Mouse (Mus musculus) hindbrain, postnatal 0 days (tissue): ENCODE results near the gene Rpusd2. TPM values are rescaled to one million over a fixed set of nuclear protein-coding genes. Genes with fewer than 3 reads are reported as not detected.

ENCODE experiments used
- ATAC-seq: fragments of 200-750 bp; cut with Nextera tagmentation; 2 replicates; pipeline ENCODE4 v1.8.0; 2017; ENCODE audit warnings: mild to moderate bottlenecking, moderate TSS enrichment, moderate library complexity
- DNase-seq: peaks from one replicate; pipeline ENCODE4 v3.0.0-alpha.2; 2015; ENCODE audit warnings: low spot score
- H3K27ac ChIP-seq: fragments of 300-500 bp; sonication (generic); 2 replicates; pipeline ENCODE4 v1.5.1; 2014; ENCODE audit warnings: mild to moderate bottlenecking
- H3K27me3 ChIP-seq: fragments of 300-500 bp; sonication (generic); 2 replicates; pipeline ENCODE4 v1.6.1; 2014; ENCODE audit warnings: low read length, mixed read lengths; ENCODE audit not compliant: insufficient read depth
- H3K36me3 ChIP-seq: fragments of 300-500 bp; sonication (generic); 2 replicates; pipeline ENCODE4 v1.6.1; 2014; ENCODE audit warnings: low read length, mixed read lengths; ENCODE audit not compliant: insufficient read depth
- H3K4me1 ChIP-seq: fragments of 300-500 bp; sonication (generic); 2 replicates; pipeline ENCODE4 v1.6.1; 2014; ENCODE audit warnings: antibody characterized with exemption, low read length, mixed read lengths; ENCODE audit not compliant: insufficient read depth
- H3K4me2 ChIP-seq: fragments of 300-500 bp; sonication (generic); 2 replicates; pipeline ENCODE4 v1.6.1; 2014; ENCODE audit warnings: low read depth, mild to moderate bottlenecking, low read length, moderate library complexity, mixed read lengths
- H3K4me3 ChIP-seq: fragments of 300-500 bp; sonication (generic); 2 replicates; pipeline ENCODE4 v1.5.1; 2014; ENCODE audit warnings: low read length
- H3K9ac ChIP-seq: fragments of 300-500 bp; sonication (generic); replicated peaks from 2 replicates; pipeline ENCODE4 v1.6.1; 2014; ENCODE audit warnings: mild to moderate bottlenecking, low read length, moderate library complexity, mixed read lengths
- H3K9me3 ChIP-seq: fragments of 300-500 bp; sonication (generic); 2 replicates; pipeline ENCODE4 v1.6.1; 2016; ENCODE audit warnings: low read length, mixed read lengths
- CTCF ChIP-seq: IDR thresholded peaks from 2 replicates; pipeline ENCODE4 v1.5.1; 2016; ENCODE audit warnings: antibody characterized with exemption, control low read depth, low read depth
- WGBS: fragments of 180-500 bp; shearing (Covaris S2); extraction: QIAGEN DNeasy Blood & Tissue Kit; methylation state at CpG from one replicate; pipeline ENCODE4 v1.1.7; 2014; 5-methylcytosine and 5-hydroxymethylcytosine counted together
- polyA plus RNA-seq: library from polyadenylated mRNA; unstranded; fragments of >200 nt; fragmentation: Nextera tagmentation; extraction: Ambion mirVana; gene quantifications from 2 replicates; pipeline ENCODE4 v1.2.1, GENCODE M21; 2015
- total RNA-seq: library from RNA; depleted of rRNA; stranded (reverse); fragments of >200 nt; gene quantifications from 2 replicates; pipeline ENCODE4 v1.2.3, GENCODE M21; 2014; rRNA removed

Rpusd2 gene
- total and polyA plus RNA-seq, 2 experiments from 2014 or later: 3.3 to 10.4 TPM

DNA sequence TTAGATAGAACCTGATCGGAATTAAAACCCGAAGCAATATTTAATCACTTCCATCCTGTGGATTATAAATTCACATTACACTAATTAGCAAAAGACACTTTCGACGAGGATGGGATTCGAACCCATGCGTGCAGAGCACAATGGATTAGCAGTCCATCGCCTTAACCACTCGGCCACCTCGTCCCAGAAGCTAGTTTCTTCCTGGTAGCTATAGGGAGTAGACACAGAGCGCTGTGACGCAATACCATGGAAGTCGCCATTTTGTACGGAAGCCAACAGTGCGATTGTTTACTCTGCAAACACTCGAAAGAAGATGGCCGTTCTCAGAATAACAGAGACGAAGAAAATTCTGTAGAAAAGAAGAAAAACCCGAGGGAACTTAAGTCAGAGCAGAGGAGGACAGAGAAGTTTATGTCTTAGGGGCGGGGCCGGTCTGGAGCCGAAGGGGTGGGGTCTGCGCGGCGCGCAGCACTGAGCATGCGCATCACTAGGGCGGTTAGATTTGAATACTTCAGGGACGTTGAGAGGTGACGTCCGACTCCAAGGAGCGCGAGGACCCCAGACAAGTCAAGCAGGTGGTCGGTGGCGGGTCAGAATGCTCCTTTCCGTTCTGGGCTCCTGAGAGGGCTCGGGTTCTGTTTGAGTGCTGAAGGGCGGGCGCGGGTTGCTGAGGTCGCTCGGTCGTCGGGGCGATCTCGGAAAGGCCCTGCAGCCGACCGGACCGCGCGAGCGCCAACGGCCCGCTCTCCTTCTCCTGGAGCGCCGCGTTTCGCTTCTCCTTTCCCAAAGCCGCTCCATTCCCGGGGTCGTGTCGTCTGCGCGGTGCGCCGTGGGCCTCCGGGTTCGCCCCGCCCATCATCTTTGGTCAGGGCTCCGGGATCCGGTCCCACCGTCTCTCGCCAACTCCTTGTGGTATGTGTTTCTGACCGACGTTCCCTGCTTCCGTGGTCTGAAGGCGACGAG is 12.3 kb downstream of the Rpusd2 start, which contains the start of gene Knl1:
TSS of gene Knl1 (plus strand) at position 471 of the 963 bp plus-strand sequence.
- no peak for TF ChIP-seq CTCF
- H3K9ac ChIP-seq: peak within 1 kb of the TSS; percentile 61
- DNase-seq (peak; percentile 97), ATAC-seq (peak; percentile 98)
- H3K4me3 ChIP-seq: peak within 1 kb of the TSS; percentile 95
- H3K4me2 ChIP-seq: peak within 1 kb of the TSS; percentile 74
- no peaks in the 10 kb centered on the region for H3K9me3 ChIP-seq
- H3K27ac ChIP-seq: peak within 1 kb of the TSS; percentile 79
- H3K4me1 ChIP-seq: no peaks in the 10 kb centered on the region
- H3K36me3 ChIP-seq: no peaks in the 10 kb centered on the region
- H3K27me3 ChIP-seq: no peaks in the 10 kb centered on the region
- under 1% methylated on average over 76 of the region's 77 CpGs for WGBS

DNA sequence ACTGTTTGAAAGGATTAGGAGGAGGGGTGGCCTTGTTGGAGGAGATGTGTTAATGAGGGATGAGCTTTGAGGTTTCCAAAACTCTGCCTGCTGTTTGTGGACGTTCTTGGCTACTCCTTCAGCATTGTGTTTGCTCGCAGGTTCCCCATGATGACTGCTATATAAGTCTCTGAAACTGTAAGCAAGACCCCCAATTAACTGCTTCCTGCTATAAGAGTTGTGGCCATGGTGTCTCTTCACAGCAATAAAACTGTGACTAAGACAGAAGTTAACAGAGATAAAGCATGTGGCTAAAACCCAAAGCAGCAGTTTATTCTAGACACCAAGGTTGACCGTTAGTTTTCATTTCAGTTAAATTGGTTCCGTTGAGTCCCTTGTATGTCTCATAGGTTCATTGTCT is 13.3 kb downstream of the Rpusd2 start:
- Histone ChIP-seq H3K27ac (no peak overlapping the region), H3K4me1 (no peaks in the 10 kb centered on the region), H3K27me3 (no peaks in the 10 kb centered on the region), H3K9ac (no peak overlapping the region; the same call in 1 of the 2 replicates), H3K4me3 (peak overlapping the region; percentile 95), H3K4me2 (peak overlapping the region; percentile 74), H3K36me3 (no peaks in the 10 kb centered on the region), H3K9me3 (no peaks in the 10 kb centered on the region)
- WGBS: 15% methylated on average over 4 of the region's 4 CpGs
- no peak for TF ChIP-seq CTCF
- DNase-seq: no peak
- no peak for ATAC-seq

DNA sequence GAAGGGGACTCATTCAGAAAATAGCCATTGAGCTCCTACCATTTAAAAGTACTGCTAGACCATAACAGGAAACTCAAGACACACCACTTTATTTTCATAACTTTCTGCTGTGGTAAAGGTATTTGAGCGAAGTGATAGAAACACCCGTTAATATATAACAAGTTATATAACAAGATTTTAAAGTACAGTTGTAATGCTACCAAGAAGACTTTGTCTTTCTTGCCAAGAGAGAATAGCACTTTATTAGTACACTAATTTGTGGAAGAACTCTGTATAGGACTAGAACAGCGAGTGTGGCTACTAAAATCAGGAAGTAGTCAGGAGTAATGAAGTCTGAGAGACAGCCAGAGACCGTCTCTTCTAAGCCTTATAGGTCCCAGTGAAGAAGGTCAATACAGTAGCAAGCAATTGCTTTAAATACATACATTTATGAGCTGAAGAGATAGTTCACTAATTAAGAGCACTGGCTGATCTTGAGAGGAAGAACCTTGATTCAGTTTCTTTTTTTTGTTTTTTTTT is 15.6 kb downstream of the Rpusd2 start:
- TF ChIP-seq CTCF: no peak
- H3K4me3 ChIP-seq: no peak overlapping the region
- ATAC-seq (no peak), DNase-seq (no peak)
- no peaks in the 10 kb centered on the region for H3K9me3 ChIP-seq
- no peak overlapping the region for H3K4me2 ChIP-seq
- no peaks in the 10 kb centered on the region for H3K27me3 ChIP-seq
- no peaks in the 10 kb centered on the region for H3K36me3 ChIP-seq
- no peaks in the 10 kb centered on the region for H3K4me1 ChIP-seq
- H3K27ac ChIP-seq: no peak overlapping the region
- WGBS: 91% methylated on average over 4 of the region's 4 CpGs
- no peak overlapping the region for H3K9ac ChIP-seq

- no peaks in the 10 kb centered on the region for H3K4me1 ChIP-seq
- DNase-seq (no peak), ATAC-seq (no peak)
- no peaks in the 10 kb centered on the region for H3K9me3 ChIP-seq
- H3K9ac ChIP-seq: no peak overlapping the region
- H3K27ac ChIP-seq: no peak overlapping the region
- H3K4me3 ChIP-seq: no peak overlapping the region
- no peak overlapping the region for H3K4me2 ChIP-seq
- H3K36me3 ChIP-seq: no peaks in the 10 kb centered on the region
- TF ChIP-seq CTCF: no peak
- WGBS: 98% methylated on average over 2 of the region's 2 CpGs
- no peaks in the 10 kb centered on the region for H3K27me3 ChIP-seq
These were observed 25.5 kb downstream of the Rpusd2 start for GRCm38 (mm10) chr2:119060139-119060538.

- 95% methylated on average over 4 of the region's 4 CpGs for WGBS
- Histone ChIP-seq H3K9ac (no peak overlapping the region), H3K9me3 (no peaks in the 10 kb centered on the region), H3K36me3 (no peaks in the 10 kb centered on the region), H3K4me1 (no peaks in the 10 kb centered on the region), H3K27me3 (no peaks in the 10 kb centered on the region), H3K27ac (no peak overlapping the region), H3K4me2 (no peak overlapping the region), H3K4me3 (no peak overlapping the region)
- DNase-seq: no peak
- no peak for TF ChIP-seq CTCF
- no peak for ATAC-seq
These were observed 37.8 kb downstream of the Rpusd2 start for GRCm38 (mm10) chr2:119072397-119072796.

DNA sequence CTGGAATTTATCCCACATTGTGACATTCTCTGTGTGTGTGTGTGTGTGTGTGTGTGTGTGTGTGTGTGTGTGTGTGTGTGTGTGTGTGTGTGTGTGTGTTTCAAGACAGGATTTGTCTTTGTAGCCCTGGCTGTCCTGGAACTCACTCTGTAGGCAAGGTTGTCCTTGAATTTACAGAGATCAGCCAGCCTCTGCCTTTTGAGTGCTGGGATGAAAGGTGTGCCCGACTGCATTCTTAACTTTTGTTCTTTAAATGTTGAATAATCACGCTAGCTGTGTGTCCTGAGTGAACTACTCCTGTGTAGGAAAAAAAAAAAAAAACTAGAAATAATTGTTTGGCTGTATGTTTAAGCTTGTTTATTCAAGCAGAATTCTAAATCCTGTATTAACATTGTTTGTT is 51.6 kb downstream of the Rpusd2 start:
- Histone ChIP-seq H3K4me3 (no peak overlapping the region), H3K9me3 (no peaks in the 10 kb centered on the region), H3K9ac (no peak overlapping the region), H3K27ac (no peak overlapping the region), H3K36me3 (no peaks in the 10 kb centered on the region), H3K4me2 (no peak overlapping the region), H3K27me3 (no peaks in the 10 kb centered on the region), H3K4me1 (no peaks in the 10 kb centered on the region)
- DNase-seq (no peak), ATAC-seq (no peak)
- 91% methylated on average over 2 of the region's 2 CpGs for WGBS
- TF ChIP-seq CTCF: no peak

Other genes starting within 250 kb of the Rpusd2 start
- gene Knstrn, start 220.8 kb upstream of the Rpusd2 start, total RNA-seq: 5.5 and 8.6 TPM in 2 replicates
- gene Knstrn, start 220.8 kb upstream of the Rpusd2 start, polyA plus RNA-seq: 16.5 and 21.6 TPM in 2 replicates
- 68.2 and 101 TPM in 2 replicates for gene Ivd, start 172.8 kb upstream of the Rpusd2 start, total RNA-seq
- 61.7 and 68.7 TPM in 2 replicates for gene Ivd, start 172.8 kb upstream of the Rpusd2 start, polyA plus RNA-seq
- 24.5 and 25.2 TPM in 2 replicates for gene Bahd1, start 134.4 kb upstream of the Rpusd2 start, total RNA-seq
- gene Bahd1, start 134.4 kb upstream of the Rpusd2 start, polyA plus RNA-seq: 4.8 and 5.9 TPM in 2 replicates
- gene Chst14, start 108.3 kb upstream of the Rpusd2 start, total RNA-seq: 6.2 and 8.5 TPM in 2 replicates
- 4.7 and 4.9 TPM in 2 replicates for gene Chst14, start 108.3 kb upstream of the Rpusd2 start, polyA plus RNA-seq
- gene Ccdc32, start 5.4 kb upstream of the Rpusd2 start, total RNA-seq: 26.1 and 33.1 TPM in 2 replicates
- 47.7 and 47.9 TPM in 2 replicates for gene Ccdc32, start 5.4 kb upstream of the Rpusd2 start, polyA plus RNA-seq
- 3.0 and 3.7 TPM in 2 replicates for gene Knl1, start 12.3 kb downstream of the Rpusd2 start, total RNA-seq
- gene Knl1, start 12.3 kb downstream of the Rpusd2 start, polyA plus RNA-seq: 10.0 and 14.3 TPM in 2 replicates
- 3.6 and 3.8 TPM in 2 replicates for gene Rad51, start 78.0 kb downstream of the Rpusd2 start, total RNA-seq
- 9.0 and 9.6 TPM in 2 replicates for gene Rad51, start 78.0 kb downstream of the Rpusd2 start, polyA plus RNA-seq
- gene Rmdn3, start 122.2 kb downstream of the Rpusd2 start, total RNA-seq: 30.5 and 34.7 TPM in 2 replicates
- gene Rmdn3, start 122.2 kb downstream of the Rpusd2 start, polyA plus RNA-seq: 38.7 and 39.8 TPM in 2 replicates
- gene Gchfr, start 133.0 kb downstream of the Rpusd2 start, total RNA-seq: 9.8 and 17.7 TPM in 2 replicates
- gene Gchfr, start 133.0 kb downstream of the Rpusd2 start, polyA plus RNA-seq: 16.8 and 19.2 TPM in 2 replicates
- gene Gm14137, start 139.7 kb downstream of the Rpusd2 start, total RNA-seq: 0.36 TPM in 1 of 2 replicates, not detected in the other
- 0.28 and 0.29 TPM in 2 replicates for gene Gm14137, start 139.7 kb downstream of the Rpusd2 start, polyA plus RNA-seq
- 26.2 and 35.1 TPM in 2 replicates for gene Zfyve19, start 173.8 kb downstream of the Rpusd2 start, total RNA-seq
- 50.2 and 53.1 TPM in 2 replicates for gene Zfyve19, start 173.8 kb downstream of the Rpusd2 start, polyA plus RNA-seq
- 3.0 and 7.1 TPM in 2 replicates for gene Dnajc17, start 174.0 kb downstream of the Rpusd2 start, total RNA-seq
- 20.3 and 21.9 TPM in 2 replicates for gene Dnajc17, start 174.0 kb downstream of the Rpusd2 start, polyA plus RNA-seq
- gene Ppp1r14d, start 195.1 kb downstream of the Rpusd2 start, total RNA-seq: not detected in 2 replicates
- not detected in 2 replicates for gene Ppp1r14d, start 195.1 kb downstream of the Rpusd2 start, polyA plus RNA-seq
- gene Spint1, start 202.6 kb downstream of the Rpusd2 start, total RNA-seq: 3.0 and 3.7 TPM in 2 replicates
- gene Spint1, start 202.6 kb downstream of the Rpusd2 start, polyA plus RNA-seq: 1.1 and 1.2 TPM in 2 replicates
- gene Rhov, start 236.5 kb downstream of the Rpusd2 start, total RNA-seq: 28.3 and 28.4 TPM in 2 replicates
- 31.8 and 32.6 TPM in 2 replicates for gene Rhov, start 236.5 kb downstream of the Rpusd2 start, polyA plus RNA-seq